Mouse (Mus musculus) hindbrain, embryonic 11.5 days (tissue): ENCODE measurements at regions not wholly inside any gene's neighbourhood (a gene's known extent, or its start where the extent isn't known, plus 50 kb on each side); places are given as distances from the start of the nearest gene placed in this dataset.
A peak's percentile ranks its signal among the peaks of the same experiment; 100 is the strongest.

Experiments
- ATAC-seq: fragments of 200-750 bp; cut with Nextera tagmentation; 2 replicates; pipeline ENCODE4 v1.8.0; 2017; ENCODE audit warnings: mild to moderate bottlenecking, moderate TSS enrichment, moderate library complexity; ENCODE audit not compliant: low FRiP score
- DNase-seq: peaks from one replicate; pipeline ENCODE4 v3.0.0-alpha.2; 2015; ENCODE audit warnings: low spot score
- H3K27ac ChIP-seq: fragments of 300-500 bp; sonication (generic); 2 replicates; pipeline ENCODE4 v1.5.1; 2014; ENCODE audit warnings: mild to moderate bottlenecking, low read depth, low read length
- H3K27me3 ChIP-seq: fragments of 300-500 bp; sonication (generic); 2 replicates; pipeline ENCODE4 v1.6.1; 2014; ENCODE audit warnings: mild to moderate bottlenecking, low read length, moderate library complexity, mixed read lengths; ENCODE audit not compliant: control insufficient read depth, insufficient read depth
- H3K36me3 ChIP-seq: fragments of 300-500 bp; sonication (generic); 2 replicates; pipeline ENCODE4 v1.6.1; 2014; ENCODE audit warnings: mild to moderate bottlenecking, low read length, moderate library complexity, mixed read lengths; ENCODE audit not compliant: control insufficient read depth, insufficient read depth
- H3K4me1 ChIP-seq: fragments of 300-500 bp; sonication (generic); replicated peaks from 2 replicates; pipeline ENCODE4 v1.6.1; 2014; ENCODE audit warnings: low read length, mixed read lengths; ENCODE audit not compliant: control insufficient read depth, insufficient read depth
- H3K4me2 ChIP-seq: fragments of 300-500 bp; sonication (generic); replicated peaks from 2 replicates; pipeline ENCODE4 v1.6.1; 2014; ENCODE audit warnings: mild to moderate bottlenecking, low read depth, low read length
- H3K4me3 ChIP-seq: fragments of 300-500 bp; sonication (generic); 2 replicates; pipeline ENCODE4 v1.5.1; 2014; ENCODE audit warnings: low read depth, low read length
- H3K9ac ChIP-seq: fragments of 300-500 bp; sonication (generic); 2 replicates; pipeline ENCODE4 v1.6.1; 2014; ENCODE audit warnings: low read depth, low read length
- H3K9me3 ChIP-seq: fragments of 300-500 bp; sonication (generic); 2 replicates; pipeline ENCODE4 v1.6.1; 2016; ENCODE audit warnings: low read length; ENCODE audit not compliant: control insufficient read depth
- WGBS: fragments of 180-500 bp; shearing (Covaris S2); extraction: QIAGEN DNeasy Blood & Tissue Kit; methylation state at CpG from one replicate; pipeline ENCODE4 v1.1.7; 2014; 5-methylcytosine and 5-hydroxymethylcytosine counted together

DNA sequence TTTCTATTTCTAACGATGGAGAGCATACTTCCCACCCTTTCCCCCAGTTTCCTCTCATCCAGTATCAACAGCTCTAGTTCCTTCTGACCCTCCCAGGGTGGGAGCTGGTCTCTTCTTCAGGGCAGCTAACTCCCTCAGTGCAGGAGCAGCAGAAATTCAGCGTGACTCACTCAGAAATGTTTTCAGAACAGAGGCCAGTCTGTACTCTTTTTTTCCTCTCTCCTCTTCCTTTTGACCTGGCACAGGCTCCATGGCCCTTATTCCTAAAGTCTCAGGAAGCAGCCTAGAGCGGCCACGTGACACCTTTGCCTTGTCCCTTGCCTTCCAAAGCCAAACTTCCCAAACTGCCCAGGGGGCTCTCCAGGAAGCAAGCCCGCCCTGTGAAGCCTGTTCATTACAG, 55.4 kb downstream of the Pja1 start:
- Histone ChIP-seq H3K27me3 (peaks cover 2% of the 10 kb centered on the region), H3K9me3 (no peaks in the 10 kb centered on the region), H3K4me1 (no peaks in the 10 kb centered on the region), H3K9ac (no peak overlapping the region), H3K4me3 (no peak overlapping the region), H3K36me3 (no peaks in the 10 kb centered on the region), H3K4me2 (no peak overlapping the region), H3K27ac (no peak overlapping the region)
- DNase-seq, result no peak
- no peak for ATAC-seq
- 50% methylated on average over 5 of the region's 5 CpGs for WGBS

- WGBS, result 59% methylated on average over 3 of the region's 3 CpGs
- no peak overlapping the region for H3K9ac ChIP-seq
- ATAC-seq (no peak), DNase-seq (no peak)
- no peak overlapping the region for H3K27ac ChIP-seq
- H3K9me3 ChIP-seq, result no peaks in the 10 kb centered on the region
- H3K36me3 ChIP-seq, result no peaks in the 10 kb centered on the region
- H3K4me3 ChIP-seq, result no peak overlapping the region
- H3K27me3 ChIP-seq, result peaks cover 2% of the 10 kb centered on the region
- H3K4me2 ChIP-seq, result no peak overlapping the region
- no peaks in the 10 kb centered on the region for H3K4me1 ChIP-seq
Measured at GRCm38 (mm10) chrX:99410942-99411341, 60.1 kb downstream of the Pja1 start.

- Histone ChIP-seq H3K27ac (no peak overlapping the region), H3K36me3 (no peaks in the 10 kb centered on the region), H3K9ac (no peak overlapping the region), H3K9me3 (no peaks in the 10 kb centered on the region), H3K4me3 (no peak overlapping the region), H3K27me3 (peaks cover 2% of the 10 kb centered on the region), H3K4me2 (no peak overlapping the region), H3K4me1 (no peaks in the 10 kb centered on the region)
- ATAC-seq, result no peak
- DNase-seq, result no peak
- 76% methylated on average over 10 of the region's 10 CpGs for WGBS
Measured at GRCm38 (mm10) chrX:99409858-99410257, 61.2 kb downstream of the Pja1 start.

DNA sequence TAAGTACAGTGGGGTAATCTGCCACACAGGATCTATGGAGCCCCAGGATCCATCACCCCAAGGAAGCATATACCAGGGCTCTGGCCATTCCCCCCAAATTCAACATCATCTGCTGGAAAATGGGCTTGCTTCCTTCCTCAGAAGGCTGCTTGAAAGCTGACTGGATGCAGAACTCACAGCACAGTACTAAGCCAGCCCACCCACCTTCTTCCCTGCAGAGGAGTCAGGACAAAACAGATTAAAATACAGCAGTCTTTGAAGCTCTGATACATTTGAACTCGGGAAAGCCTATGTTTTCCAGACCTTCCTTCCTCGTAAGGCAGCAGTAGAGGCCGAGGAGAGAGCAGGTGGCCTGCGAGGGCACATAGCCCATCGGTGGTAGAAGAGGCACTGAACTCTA, 61.7 kb downstream of the Pja1 start:
- H3K4me2 ChIP-seq, result no peak overlapping the region
- no peak overlapping the region for H3K4me3 ChIP-seq
- no peaks in the 10 kb centered on the region for H3K4me1 ChIP-seq
- DNase-seq (no peak), ATAC-seq (no peak)
- 67% methylated on average over 5 of the region's 5 CpGs for WGBS
- H3K9me3 ChIP-seq, result no peaks in the 10 kb centered on the region
- no peak overlapping the region for H3K27ac ChIP-seq
- no peaks in the 10 kb centered on the region for H3K36me3 ChIP-seq
- H3K9ac ChIP-seq, result no peak overlapping the region
- H3K27me3 ChIP-seq, result peaks cover 2% of the 10 kb centered on the region

DNA sequence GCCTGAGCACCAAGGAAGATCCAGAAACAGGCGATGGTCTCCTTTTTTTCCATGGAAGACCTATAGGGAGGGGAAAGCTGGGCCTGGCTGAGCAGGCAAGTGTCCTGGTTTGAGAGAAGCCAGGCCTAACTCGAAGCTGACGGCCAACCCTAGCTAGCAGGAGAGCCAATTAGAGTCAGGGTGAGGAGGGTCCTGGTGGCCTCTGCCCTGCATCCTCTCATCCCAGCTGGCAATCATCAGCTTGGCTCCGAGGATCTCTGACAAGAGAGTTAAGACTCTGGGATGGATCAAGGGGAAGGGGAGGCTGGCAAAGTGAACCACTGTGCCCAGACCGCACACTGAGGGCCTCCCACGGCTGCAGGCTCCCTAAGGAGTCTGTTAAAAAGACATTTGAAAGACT, 62.3 kb downstream of the Pja1 start:
- Histone ChIP-seq H3K4me3 (no peak overlapping the region), H3K36me3 (no peaks in the 10 kb centered on the region), H3K27me3 (peaks cover 2% of the 10 kb centered on the region), H3K4me2 (no peak overlapping the region), H3K4me1 (no peaks in the 10 kb centered on the region), H3K27ac (no peak overlapping the region), H3K9me3 (no peaks in the 10 kb centered on the region), H3K9ac (no peak overlapping the region)
- 63% methylated on average over 6 of the region's 6 CpGs for WGBS
- ATAC-seq (no peak), DNase-seq (no peak)

GRCm38 (mm10) chrX:99405843-99406242, 65.2 kb downstream of the Pja1 start:
- H3K9ac ChIP-seq, result no peak overlapping the region
- no peaks in the 10 kb centered on the region for H3K4me1 ChIP-seq
- no peaks in the 10 kb centered on the region for H3K36me3 ChIP-seq
- 62% methylated on average over 8 of the region's 8 CpGs for WGBS
- H3K4me3 ChIP-seq, result no peak overlapping the region
- H3K9me3 ChIP-seq, result no peaks in the 10 kb centered on the region
- H3K27ac ChIP-seq, result no peak overlapping the region
- ATAC-seq (no peak), DNase-seq (no peak)
- H3K4me2 ChIP-seq, result no peak overlapping the region
- H3K27me3 ChIP-seq, result no peaks in the 10 kb centered on the region; the same call in 1 of the 2 replicates

DNA sequence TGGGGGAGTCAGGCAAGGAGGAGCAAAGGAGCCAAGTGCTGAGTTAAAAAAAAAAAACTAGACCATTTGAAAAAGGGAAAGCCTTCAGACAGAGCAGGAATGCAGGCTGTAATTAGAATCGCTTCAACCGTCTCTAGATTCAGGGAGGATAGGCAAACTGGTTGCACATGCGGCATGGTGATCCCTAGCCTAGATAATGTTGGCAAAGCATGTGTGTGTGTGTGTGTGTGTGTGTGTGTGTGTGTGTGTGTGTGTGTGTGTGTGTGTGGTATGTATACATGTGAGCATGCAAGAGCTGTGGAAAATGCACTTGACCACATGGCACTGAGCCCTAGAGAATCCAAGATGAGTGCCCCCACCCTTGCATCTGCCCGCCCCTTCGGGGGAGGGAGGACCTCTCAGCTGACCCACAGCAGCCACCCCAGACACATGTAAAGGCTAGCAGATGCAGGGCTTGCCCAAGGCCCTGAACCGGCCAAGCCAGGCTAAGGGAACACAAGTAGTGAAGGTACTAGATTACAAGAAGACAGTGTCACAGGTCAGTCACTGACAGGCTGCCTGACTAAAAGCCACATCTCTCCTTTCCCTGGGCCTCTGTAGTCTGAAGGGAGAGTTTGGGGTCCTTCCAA, 67.4 kb downstream of the Pja1 start:
- 72% methylated on average over 6 of the region's 6 CpGs for WGBS
- ATAC-seq, result no peak

DNA sequence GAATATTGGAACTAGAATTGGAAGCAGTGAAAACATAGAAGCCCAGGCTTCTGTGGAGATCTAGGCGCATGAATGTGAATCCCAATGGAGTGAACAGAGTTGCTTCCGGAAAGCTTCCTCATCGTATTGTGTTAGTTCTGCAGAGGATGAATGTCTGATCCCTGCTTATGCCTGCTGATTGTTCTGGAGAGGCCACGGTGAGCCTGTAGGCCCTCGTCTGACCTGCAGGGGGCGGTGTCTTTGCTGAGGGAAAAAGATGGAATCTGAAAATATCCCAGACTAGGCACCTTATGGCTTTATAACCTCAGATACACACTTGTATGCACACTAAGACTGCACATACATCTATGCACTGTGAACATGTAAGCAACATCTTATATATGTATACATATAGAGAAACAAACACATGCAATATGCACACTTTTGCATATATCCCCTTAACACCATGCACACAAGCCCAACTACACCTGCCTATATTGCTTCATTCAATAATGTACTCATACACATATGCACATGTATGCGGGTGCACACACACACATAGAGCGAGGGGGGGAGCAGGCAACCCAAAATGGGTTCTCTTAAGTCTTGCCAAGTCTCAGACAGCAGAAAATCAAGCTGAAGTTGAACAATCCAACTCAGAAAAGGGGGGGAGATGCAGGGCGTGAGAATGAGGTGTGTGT, 68.1 kb downstream of the Pja1 start:
- Histone ChIP-seq H3K4me3 (no peak overlapping the region), H3K4me1 (no peaks in the 10 kb centered on the region), H3K36me3 (no peaks in the 10 kb centered on the region), H3K27ac (no peak overlapping the region), H3K9me3 (no peaks in the 10 kb centered on the region), H3K27me3 (peaks cover 9% of the 10 kb centered on the region), H3K4me2 (no peak overlapping the region), H3K9ac (no peak overlapping the region)
- no peak for ATAC-seq
- DNase-seq, result peak; percentile 57
- WGBS, result 51% methylated on average over 9 of the region's 9 CpGs

More for the DNA sequence above, 67.4 kb downstream of the Pja1 start:
- H3K4me1 ChIP-seq, result no peaks in the 10 kb centered on the region
- no peaks in the 10 kb centered on the region for H3K9me3 ChIP-seq
- no peak overlapping the region for H3K4me2 ChIP-seq
- H3K27ac ChIP-seq, result no peak overlapping the region
- peaks cover 8% of the 10 kb centered on the region for H3K27me3 ChIP-seq
- no peak for DNase-seq
- no peak overlapping the region for H3K4me3 ChIP-seq
- H3K36me3 ChIP-seq, result no peaks in the 10 kb centered on the region
- no peak overlapping the region for H3K9ac ChIP-seq

GRCm38 (mm10) chrX:99397344-99397743, 73.7 kb downstream of the Pja1 start:
- H3K36me3 ChIP-seq, result no peaks in the 10 kb centered on the region
- no peak overlapping the region for H3K4me2 ChIP-seq
- H3K9ac ChIP-seq, result no peak overlapping the region
- no peaks in the 10 kb centered on the region for H3K9me3 ChIP-seq
- H3K27ac ChIP-seq, result no peak overlapping the region
- DNase-seq (no peak), ATAC-seq (no peak)
- H3K4me3 ChIP-seq, result no peak overlapping the region
- peaks cover 15% of the 10 kb centered on the region for H3K27me3 ChIP-seq
- WGBS, result 50% methylated on average over 5 of the region's 8 CpGs
- H3K4me1 ChIP-seq, result no peaks in the 10 kb centered on the region
